Mouse (Mus musculus) thymus, adult 2 months (tissue): ENCODE measurements around the gene Pcgf1.

Experiments used
- CTCF ChIP-seq: fragments of 200-500 bp; IDR thresholded peaks from 2 replicates; pipeline ENCODE4 v1.5.1; 2012; ENCODE audit warnings: mild to moderate bottlenecking, control low read depth, low read length, moderate library complexity, borderline replicate concordance; ENCODE audit not compliant: control insufficient read depth, poor library complexity, insufficient read depth; ENCODE audit errors: extremely low read depth
- POLR2A ChIP-seq: fragments of 200-500 bp; IDR thresholded peaks from 2 replicates; pipeline ENCODE4 v1.6.1; 2012; ENCODE audit warnings: mild to moderate bottlenecking, low read length, control low read depth, moderate library complexity; ENCODE audit not compliant: control insufficient read depth, poor library complexity, insufficient read depth; ENCODE audit errors: extremely low read depth

GRCm38 (mm10) chr6:83087205-83087925 lies 9.7 kb downstream of the Pcgf1 start:
- no peak for TF ChIP-seq CTCF
- TF ChIP-seq POLR2A, result no peak
